Mouse (Mus musculus): ENCODE data around the gene Sp3. TPM values are rescaled to one million over a fixed set of nuclear protein-coding genes. Genes with fewer than 3 reads are reported as not detected.

Gene Sp3
- polyA plus RNA-seq, 1 experiment, result 34.0 TPM

DNA sequence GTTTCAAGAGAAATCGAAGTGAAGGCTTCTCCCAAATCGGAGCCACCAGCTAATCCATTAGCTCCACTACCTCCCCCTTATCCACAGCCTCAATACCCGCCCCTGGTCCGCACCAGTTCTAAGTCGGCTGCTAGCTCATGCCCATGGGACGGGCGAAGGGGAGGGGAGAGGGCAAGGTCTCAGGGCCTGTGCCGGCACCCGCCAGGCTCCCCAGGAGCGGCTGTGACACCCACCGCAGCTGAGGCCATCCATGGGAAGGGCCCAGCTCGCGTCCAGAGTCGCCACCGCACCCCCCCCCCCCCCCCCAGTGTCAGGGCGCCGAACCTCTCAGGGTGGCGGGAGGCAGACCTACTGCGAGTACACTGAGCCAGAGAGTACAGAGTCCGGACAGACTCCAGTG lies 32.4 kb upstream of the Sp3 start:
- 72% methylated on average over 19 of the region's 20 CpGs for WGBS
- H3K4me3 ChIP-seq (replicated peaks; ENCODE audit: control insufficient read depth, low read depth, low read length), result no peak overlapping the region
- H3K4me1 ChIP-seq (ENCODE audit: control insufficient read depth, insufficient read depth, low read length), result peaks cover 2% of the 10 kb centered on the region
- no peak overlapping the region for H3K27ac ChIP-seq (ENCODE audit: control insufficient read depth, insufficient read depth, low read depth, low read length, poor library complexity)
- TF ChIP-seq POLR2A (IDR thresholded peaks at IDR 0.05; ENCODE audit: borderline replicate concordance, control insufficient read depth, low read depth, low read length), result no peak
- TF ChIP-seq CTCF (IDR thresholded peaks at IDR 0.05; ENCODE audit: control insufficient read depth, insufficient read depth, low read length), result no peak

DNA sequence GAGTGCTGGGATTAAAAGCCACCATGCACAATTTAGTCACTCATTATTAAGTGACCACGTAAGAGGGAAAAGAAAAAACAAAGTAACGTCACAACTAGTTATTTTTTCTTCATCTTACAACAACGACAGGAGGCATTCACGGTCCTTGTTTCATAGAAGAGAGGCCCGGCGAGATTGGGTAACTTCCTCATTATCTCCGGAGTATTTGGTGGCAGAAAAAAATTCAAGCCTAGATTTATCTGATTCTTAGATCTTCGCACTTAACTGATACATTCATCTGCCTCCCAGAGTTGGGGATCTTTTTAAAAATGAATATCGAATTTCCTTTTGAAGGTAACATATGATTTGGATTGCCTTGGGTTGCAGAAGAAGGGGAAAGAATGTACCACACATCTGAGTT lies 27.2 kb upstream of the Sp3 start:
- Histone ChIP-seq H3K4me3 (replicated peaks; ENCODE audit: control insufficient read depth, low read depth, low read length) (no peak overlapping the region), H3K4me1 (ENCODE audit: control insufficient read depth, insufficient read depth, low read length) (peaks cover 5% of the 10 kb centered on the region; the same call in 1 of the 2 replicates), H3K27ac (ENCODE audit: control insufficient read depth, insufficient read depth, low read depth, low read length, poor library complexity) (peak overlapping the region; percentile 12; the same call in 1 of the 2 replicates)
- TF ChIP-seq POLR2A (IDR thresholded peaks at IDR 0.05; ENCODE audit: borderline replicate concordance, control insufficient read depth, low read depth, low read length) (no peak), CTCF (IDR thresholded peaks at IDR 0.05; ENCODE audit: control insufficient read depth, insufficient read depth, low read length) (no peak)
- WGBS, result 30% methylated on average over 9 of the region's 9 CpGs

DNA sequence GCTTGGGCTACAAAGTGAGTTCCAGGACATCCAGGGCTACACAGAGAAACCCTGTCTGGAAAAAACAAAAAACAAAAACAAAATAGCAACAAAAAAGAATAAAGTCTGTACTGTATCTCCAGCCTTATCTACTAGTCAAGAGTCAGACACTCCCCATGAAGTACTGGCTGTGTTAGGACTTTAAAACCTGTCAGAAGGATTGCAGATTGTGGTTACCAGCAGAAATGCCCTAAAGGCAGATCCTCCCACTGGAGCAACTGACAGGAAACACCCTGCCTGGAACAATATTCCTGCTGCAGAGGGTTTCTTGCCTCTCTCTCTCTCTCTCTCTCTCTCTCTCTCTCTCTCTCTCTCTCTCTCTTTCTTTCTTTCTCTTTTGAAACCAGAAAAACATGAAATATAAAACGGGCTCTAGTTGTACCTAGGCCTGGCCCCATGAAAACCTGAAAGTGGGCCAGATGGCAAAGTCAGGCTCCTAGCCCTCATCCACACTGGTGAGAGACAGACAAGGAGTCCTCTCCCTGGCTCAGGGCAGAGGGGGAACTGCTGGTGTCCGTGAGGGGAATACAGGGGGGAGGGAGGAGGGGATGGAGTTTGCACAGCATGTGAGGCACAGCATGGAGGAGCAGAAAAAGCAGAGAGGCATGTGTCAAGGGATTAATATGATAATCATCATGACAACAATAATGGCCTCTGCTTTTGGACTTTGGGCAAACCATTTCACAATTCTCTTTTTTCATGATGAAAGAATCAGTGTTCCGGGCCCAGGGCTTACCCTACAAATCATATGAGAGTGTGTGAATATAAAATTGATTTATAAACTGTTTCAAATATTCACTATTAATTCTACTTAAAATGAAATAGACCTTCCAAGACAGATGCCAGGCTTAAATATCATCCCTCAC lies 25.6 kb upstream of the Sp3 start:
- H3K4me1 ChIP-seq (ENCODE audit: control insufficient read depth, insufficient read depth, low read length), result peaks cover 5% of the 10 kb centered on the region; the same call in 1 of the 2 replicates
- peak overlapping the region; percentile 6; the same call in 1 of the 2 replicates for H3K27ac ChIP-seq (ENCODE audit: control insufficient read depth, insufficient read depth, low read depth, low read length, poor library complexity)
- no peak overlapping the region for H3K4me3 ChIP-seq (replicated peaks; ENCODE audit: control insufficient read depth, low read depth, low read length)
- TF ChIP-seq CTCF (IDR thresholded peaks at IDR 0.05; ENCODE audit: control insufficient read depth, insufficient read depth, low read length), result no peak
- TF ChIP-seq POLR2A (IDR thresholded peaks at IDR 0.05; ENCODE audit: borderline replicate concordance, control insufficient read depth, low read depth, low read length), result no peak
- WGBS, result 27% methylated on average over 3 of the region's 3 CpGs

DNA sequence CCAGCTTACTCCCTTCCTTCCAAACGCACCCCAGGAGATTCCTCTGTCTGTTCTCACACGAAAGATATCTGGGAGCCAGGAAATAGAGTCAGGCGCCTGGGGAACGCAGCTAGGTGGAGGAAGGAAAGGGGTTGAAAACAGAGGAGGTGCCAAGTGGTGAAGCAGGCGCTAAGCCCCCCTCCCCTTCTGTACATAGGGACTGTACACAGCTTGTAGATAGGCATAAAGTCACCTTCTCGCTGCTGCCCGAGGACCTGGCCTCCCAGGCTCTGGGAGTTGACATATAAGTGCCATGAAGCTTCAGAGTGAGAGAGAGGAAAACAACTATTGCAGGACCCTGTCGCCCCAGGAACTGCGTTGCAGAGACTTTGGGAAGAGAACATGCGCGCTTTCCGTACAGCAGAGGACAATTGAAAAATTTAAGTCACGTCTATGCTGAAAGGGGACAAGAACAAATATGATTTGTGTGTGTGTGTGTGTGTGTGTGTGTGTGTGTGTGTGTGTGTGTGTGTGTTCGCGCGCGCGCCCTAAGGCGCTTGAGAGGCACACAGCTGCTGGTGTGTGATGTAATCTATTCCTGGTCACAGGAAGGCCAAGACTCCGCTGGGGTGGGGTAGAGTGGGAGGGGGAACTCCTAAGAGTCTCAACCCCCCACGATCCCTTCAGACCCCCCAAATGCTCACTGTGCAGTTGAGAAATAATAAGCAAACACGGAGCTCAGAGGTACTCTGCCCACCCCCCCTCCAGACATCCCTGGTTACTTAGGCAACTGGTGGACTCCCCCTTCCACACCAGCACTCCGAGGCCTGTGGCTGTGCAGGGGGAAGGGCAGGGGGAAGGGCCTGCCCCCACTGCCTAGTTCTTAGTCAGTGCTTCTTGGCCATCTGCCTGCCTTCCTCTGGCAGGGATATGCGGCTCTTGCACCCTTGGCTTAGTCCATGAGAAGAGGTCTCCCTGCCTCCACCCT lies 23.8 kb upstream of the Sp3 start:
- peak overlapping the region; percentile 55 for H3K27ac ChIP-seq (ENCODE audit: control insufficient read depth, insufficient read depth, low read depth, low read length, poor library complexity)
- H3K4me3 ChIP-seq (replicated peaks; ENCODE audit: control insufficient read depth, low read depth, low read length), result no peak overlapping the region
- TF ChIP-seq CTCF (IDR thresholded peaks at IDR 0.05; ENCODE audit: control insufficient read depth, insufficient read depth, low read length) (no peak), POLR2A (IDR thresholded peaks at IDR 0.05; ENCODE audit: borderline replicate concordance, control insufficient read depth, low read depth, low read length) (no peak)
- 2% methylated on average over 24 of the region's 24 CpGs for WGBS
- peaks cover 5% of the 10 kb centered on the region; the same call in 1 of the 2 replicates for H3K4me1 ChIP-seq (ENCODE audit: control insufficient read depth, insufficient read depth, low read length)

DNA sequence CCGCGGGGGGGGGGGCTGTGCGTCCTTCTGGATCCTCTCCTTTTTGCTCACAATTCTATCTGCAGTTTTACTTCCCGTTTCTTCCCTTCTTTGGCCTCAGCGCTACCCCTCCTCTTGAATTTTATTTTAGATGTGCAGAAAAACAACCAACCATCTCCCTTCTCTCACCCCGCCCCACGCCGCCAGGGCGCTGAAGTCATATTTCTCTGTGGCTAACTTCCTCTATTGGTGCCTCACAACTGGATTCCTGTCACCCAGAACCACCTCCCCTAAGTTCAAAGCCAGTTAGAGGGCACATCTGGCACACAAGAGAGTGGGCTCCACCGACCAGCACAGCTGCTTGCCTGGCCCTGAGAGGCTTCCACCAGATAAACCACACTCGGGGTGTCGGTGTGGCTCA lies 22.8 kb upstream of the Sp3 start:
- peak; percentile 39; the same call in 1 of the 2 replicates for TF ChIP-seq POLR2A (IDR thresholded peaks at IDR 0.05; ENCODE audit: borderline replicate concordance, control insufficient read depth, low read depth, low read length)
- peak; percentile 25; the same call in 1 of the 2 replicates for TF ChIP-seq CTCF (IDR thresholded peaks at IDR 0.05; ENCODE audit: control insufficient read depth, insufficient read depth, low read length)
- peak overlapping the region; percentile 82 for H3K27ac ChIP-seq (ENCODE audit: control insufficient read depth, insufficient read depth, low read depth, low read length, poor library complexity)
- H3K4me1 ChIP-seq (ENCODE audit: control insufficient read depth, insufficient read depth, low read length), result peaks cover 5% of the 10 kb centered on the region; the same call in 1 of the 2 replicates
- H3K4me3 ChIP-seq (replicated peaks; ENCODE audit: control insufficient read depth, low read depth, low read length), result peak overlapping the region; percentile 21
- 2% methylated on average over 10 of the region's 12 CpGs for whole genome bisulfite sequencing

DNA sequence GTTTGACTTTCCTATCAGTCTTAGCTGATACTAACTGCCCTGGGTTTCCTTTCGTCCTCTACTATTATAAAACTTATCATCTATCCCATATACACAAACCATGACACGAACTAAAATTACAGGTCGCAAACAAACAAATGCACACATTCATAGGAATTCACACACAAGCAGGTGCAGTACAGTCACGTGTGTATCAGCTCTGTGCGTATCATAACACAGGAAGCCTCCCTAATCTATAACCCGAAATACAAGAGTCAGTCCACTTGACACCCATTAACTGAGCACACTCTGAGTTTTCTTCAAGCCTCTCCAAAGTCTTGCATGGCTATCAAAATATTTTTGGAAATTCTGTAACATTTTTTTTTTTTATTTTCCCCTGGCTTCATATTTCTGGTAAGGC lies 22.2 kb upstream of the Sp3 start:
- 55% methylated on average over 6 of the region's 6 CpGs for WGBS
- Histone ChIP-seq H3K4me1 (ENCODE audit: control insufficient read depth, insufficient read depth, low read length) (peaks cover 6% of the 10 kb centered on the region; the same call in 1 of the 2 replicates), H3K4me3 (replicated peaks; ENCODE audit: control insufficient read depth, low read depth, low read length) (no peak overlapping the region), H3K27ac (ENCODE audit: control insufficient read depth, insufficient read depth, low read depth, low read length, poor library complexity) (no peak overlapping the region)
- no peak for TF ChIP-seq POLR2A (IDR thresholded peaks at IDR 0.05; ENCODE audit: borderline replicate concordance, control insufficient read depth, low read depth, low read length)
- no peak for TF ChIP-seq CTCF (IDR thresholded peaks at IDR 0.05; ENCODE audit: control insufficient read depth, insufficient read depth, low read length)

DNA sequence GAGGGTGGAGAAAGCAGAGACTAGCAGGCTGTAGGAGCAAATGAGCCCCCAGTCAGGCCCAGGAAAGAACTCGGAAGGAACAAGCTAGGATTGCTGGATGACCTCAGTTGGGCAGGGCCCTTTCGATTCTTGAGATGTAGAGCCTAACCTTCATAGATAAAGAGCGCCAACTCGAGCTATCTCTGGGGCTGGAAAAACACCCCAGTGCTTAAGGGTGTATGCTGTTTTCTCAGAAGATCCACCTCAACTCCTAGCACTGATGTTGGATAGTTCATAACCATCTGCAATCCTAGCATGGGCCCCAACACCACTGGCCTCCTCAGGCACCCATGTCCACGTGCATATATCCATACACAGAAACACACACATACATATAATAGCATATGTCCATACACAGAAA lies 21.7 kb upstream of the Sp3 start:
- WGBS, result 58% methylated on average over 5 of the region's 5 CpGs
- Histone ChIP-seq H3K4me1 (ENCODE audit: control insufficient read depth, insufficient read depth, low read length) (peaks cover 6% of the 10 kb centered on the region; the same call in 1 of the 2 replicates), H3K27ac (ENCODE audit: control insufficient read depth, insufficient read depth, low read depth, low read length, poor library complexity) (peak overlapping the region; percentile 54), H3K4me3 (replicated peaks; ENCODE audit: control insufficient read depth, low read depth, low read length) (no peak overlapping the region)
- no peak for TF ChIP-seq POLR2A (IDR thresholded peaks at IDR 0.05; ENCODE audit: borderline replicate concordance, control insufficient read depth, low read depth, low read length)
- no peak for TF ChIP-seq CTCF (IDR thresholded peaks at IDR 0.05; ENCODE audit: control insufficient read depth, insufficient read depth, low read length)

Data from bone marrow, adult 2 months (tissue).